Comparison of ENCODE assay signal across 12 mouse cellular contexts in genomic region chr17:34209680-34210079, GRCm38 (mm10). TPM values are rescaled to one million over a fixed set of nuclear protein-coding genes. Genes with fewer than 3 reads are reported as not detected.
DNase-seq lines count a peak whose midpoint lies in the region; ATAC-seq and TF ChIP-seq lines count a peak whose summit lies in the region.
"Had no signal": no experiment of that assay in that cellular context is flagged by ENCODE, and none has a peak within 500 bp of the region (broad histone marks: within the 10 kb centered on the region; RNA-seq: fewer than 3 reads in every experiment).

No protein-coding gene starts in this region.

- peak; percentile 61 for TF ChIP-seq CTCF in heart, adult 2 months (IDR thresholded peaks at IDR 0.05)
- peak; percentile 52 for TF ChIP-seq CTCF in lung, postnatal 0 days (IDR thresholded peaks at IDR 0.05)
- TF ChIP-seq CTCF in Patski (IDR thresholded peaks at IDR 0.05) = peak; percentile 72

- no peaks in the 10 kb centered on the region for H3K27me3 ChIP-seq in heart, adult 2 months (ENCODE audit: control insufficient read depth, insufficient read depth, low read length)
- H3K27me3 ChIP-seq in lung, postnatal 0 days (replicated peaks; ENCODE audit: insufficient read depth, low read length) = 0 out of 2 replicates have a peak, but pooled peaks cover 2% of the 10 kb centered on the region
- H3K27me3 ChIP-seq in Patski = no peaks in the 10 kb centered on the region
- peaks cover 95% of the 10 kb centered on the region for H3K27me3 ChIP-seq in embryonic facial prominence, embryonic 10.5 days (replicated peaks; ENCODE audit: low read depth, poor library complexity, severe bottlenecking)

- no peaks in the 10 kb centered on the region for H3K9me3 ChIP-seq in lung, postnatal 0 days (ENCODE audit: low read length)
- peaks cover 4% of the 10 kb centered on the region; the same call in 1 of the 2 replicates for H3K9me3 ChIP-seq in embryonic facial prominence, embryonic 10.5 days
- H3K9me3 ChIP-seq: stomach, embryonic 15.5 days had no signal

- no peak for ATAC-seq in lung, postnatal 0 days
- ATAC-seq in Patski = no peak
- no peak for ATAC-seq in granulocyte monocyte progenitor cell, adult 5-6 weeks (replicated peaks; ENCODE audit: poor library complexity, severe bottlenecking)
- ATAC-seq: inflammation-experienced regulatory T-cells, adult 6 months had no signal

- H3K4me3 ChIP-seq in heart, adult 2 months = no peak overlapping the region
- H3K4me3 ChIP-seq in lung, postnatal 0 days (ENCODE audit: low read depth, low read length) = no peak overlapping the region
- H3K4me3 ChIP-seq in embryonic facial prominence, embryonic 10.5 days = no peak overlapping the region
- H3K4me3 ChIP-seq: stomach, embryonic 15.5 days had no signal

- intact Hi-C loops in heart, adult 2 months (cut with DNase I) = no loop called here

- POLR2A ChIA-PET in Patski (lab: Charles Lee) = no interaction called here

- no peak overlapping the region for H3K9ac ChIP-seq in heart, adult 2 months (ENCODE audit: low read depth, low read length)
- H3K9ac ChIP-seq in lung, postnatal 0 days (replicated peaks; ENCODE audit: low read depth) = no peak overlapping the region
- H3K9ac ChIP-seq: stomach, embryonic 15.5 days had no signal

- H3K27ac ChIP-seq in heart, adult 2 months = no peak overlapping the region
- H3K27ac ChIP-seq in lung, postnatal 0 days (ENCODE audit: low read length) = no peak overlapping the region
- no peak overlapping the region for H3K27ac ChIP-seq in embryonic facial prominence, embryonic 10.5 days (replicated peaks)
- H3K27ac ChIP-seq: stomach, embryonic 15.5 days had no signal

- TF ChIP-seq EP300 in heart, adult 2 months (IDR thresholded peaks at IDR 0.05; ENCODE audit: insufficient read depth, low read depth, low read length) = no peak
- no peak for TF ChIP-seq EP300 in lung, postnatal 0 days (IDR thresholded peaks at IDR 0.05)

- H3K79me2 ChIP-seq in heart, adult 2 months (replicated peaks; ENCODE audit: control insufficient read depth, insufficient read depth, low read length) = no peaks in the 10 kb centered on the region

- DNase-seq in heart, adult 2 months = peak in 1 of 2 experiments; percentile 19
- DNase-seq in heart, adult 9 months (ENCODE audit: low spot score in 2 of 2) = no peak
- DNase-seq in lung, postnatal 0 days (ENCODE audit: low spot score) = no peak
- DNase-seq in lung, postnatal 36 days = no peak
- no peak for DNase-seq in Patski (ENCODE audit: low read depth, low spot score)
- peak; percentile 58 for DNase-seq in testis, postnatal 10 days (ENCODE audit: low spot score)
- no peak for DNase-seq in embryonic facial prominence, embryonic 10.5 days (ENCODE audit: low spot score)
- DNase-seq: lung, postnatal 14 days had no signal

- peaks cover 1% of the 10 kb centered on the region; the same call in 1 of the 2 replicates for H3K4me1 ChIP-seq in heart, adult 2 months (ENCODE audit: control insufficient read depth, insufficient read depth, low read length)
- H3K4me1 ChIP-seq in lung, postnatal 0 days (ENCODE audit: insufficient read depth, low read depth, low read length) = no peaks in the 10 kb centered on the region
- peaks cover 11% of the 10 kb centered on the region for H3K4me1 ChIP-seq in embryonic facial prominence, embryonic 10.5 days

- CTCF ChIA-PET in Patski (lab: Charles Lee) = interaction anchor here (1.1 to 1.5 kb wide), 2 partner anchors 9 to 23 kb away, joined by 4 to 5 read pairs; no protein-coding TSS in a partner anchor

- H3K36me3 ChIP-seq in heart, adult 2 months (ENCODE audit: control insufficient read depth, insufficient read depth, low read length) = peaks cover 5% of the 10 kb centered on the region; the same call in 1 of the 2 replicates
- H3K36me3 ChIP-seq in lung, postnatal 0 days (ENCODE audit: insufficient read depth, low read length) = 0 out of 2 replicates have a peak, but pooled peaks cover 3% of the 10 kb centered on the region
- H3K36me3 ChIP-seq in embryonic facial prominence, embryonic 10.5 days (replicated peaks) = no peaks in the 10 kb centered on the region
- H3K36me3 ChIP-seq: stomach, embryonic 15.5 days had no signal

- 46% methylated on average over 3 of the region's 3 CpGs for WGBS in heart, adult 2 months
- 41% methylated on average over 3 of the region's 3 CpGs for WGBS in lung, postnatal 0 days
- WGBS in embryonic facial prominence, embryonic 10.5 days = 45% methylated on average over 3 of the region's 3 CpGs

- in situ Hi-C loops in Patski (cut with MboI; ENCODE audit: low pct_unique_long_range_greater_than_20kb) = no loop called here

- H3K4me2 ChIP-seq in lung, postnatal 0 days (replicated peaks; ENCODE audit: low read depth, low read length) = no peak overlapping the region
- H3K4me2 ChIP-seq: stomach, embryonic 15.5 days had no signal

- TF ChIP-seq POLR2A in heart, adult 2 months (IDR thresholded peaks at IDR 0.05; ENCODE audit: insufficient read depth, low read depth, low read length) = no peak

RNA-seq across cellular contexts. Expression of gene Tap2, which starts 6.4 kb away (rescaled TPM):
- 10 to 100 TPM; 26.1 to 31.2 TPM for total RNA-seq in heart, adult 2 months (2021)
- polyA plus RNA-seq in heart, adult 2 months (2012; rRNA removed) = 25.0 and 26.5 TPM in 2 replicates
- polyA plus RNA-seq in lung, postnatal 0 days (2015; fragmentation: Nextera tagmentation; extraction: Ambion mirVana) = 23.9 and 26.1 TPM in 2 replicates
- 38.2 TPM for polyA plus RNA-seq in Patski (2021)
- 23.2 and 40.2 TPM in 2 replicates for total RNA-seq in granulocyte monocyte progenitor cell, adult 5-6 weeks (2014; fragmentation: Nextera tagmentation)
- total RNA-seq in granulocyte monocyte progenitor cell, adult 5-6 weeks (2017) = 62.7 and 69.6 TPM in 2 replicates
- polyA plus RNA-seq in embryonic facial prominence, embryonic 10.5 days (2016; fragmentation: Nextera tagmentation; extraction: Ambion mirVana) = 0.56 and 1.1 TPM in 2 replicates

RNA-seq across cellular contexts. Expression of gene Psmb8, which starts 12.2 kb away (rescaled TPM):
- 10 to 100 TPM; 12.3 to 18.9 TPM for total RNA-seq in heart, adult 2 months (2021)
- polyA plus RNA-seq in heart, adult 2 months (2012; rRNA removed) = 33.5 and 44.2 TPM in 2 replicates
- 54.9 and 58.6 TPM in 2 replicates for polyA plus RNA-seq in lung, postnatal 0 days (2015; fragmentation: Nextera tagmentation; extraction: Ambion mirVana)
- polyA plus RNA-seq in Patski (2021) = 18.7 TPM
- 391 and 417 TPM in 2 replicates for total RNA-seq in granulocyte monocyte progenitor cell, adult 5-6 weeks (2014; fragmentation: Nextera tagmentation)
- 462 and 464 TPM in 2 replicates for total RNA-seq in granulocyte monocyte progenitor cell, adult 5-6 weeks (2017)
- 1.3 and 1.7 TPM in 2 replicates for polyA plus RNA-seq in embryonic facial prominence, embryonic 10.5 days (2016; fragmentation: Nextera tagmentation; extraction: Ambion mirVana)

RNA-seq across cellular contexts. Expression of gene Psmb9, which starts 22.1 kb away (rescaled TPM):
- 10 to 100 TPM in 1 of 2 experiments, 1 to 10 TPM in 1; 6.9 to 13.5 TPM for total RNA-seq in heart, adult 2 months (2021)
- 16.0 and 20.5 TPM in 2 replicates for polyA plus RNA-seq in heart, adult 2 months (2012; rRNA removed)
- 16.4 and 17.1 TPM in 2 replicates for polyA plus RNA-seq in lung, postnatal 0 days (2015; fragmentation: Nextera tagmentation; extraction: Ambion mirVana)
- 1.3 TPM for polyA plus RNA-seq in Patski (2021)
- total RNA-seq in granulocyte monocyte progenitor cell, adult 5-6 weeks (2014; fragmentation: Nextera tagmentation) = 144 and 147 TPM in 2 replicates
- 103 and 141 TPM in 2 replicates for total RNA-seq in granulocyte monocyte progenitor cell, adult 5-6 weeks (2017)
- 0.57 and 0.93 TPM in 2 replicates for polyA plus RNA-seq in embryonic facial prominence, embryonic 10.5 days (2016; fragmentation: Nextera tagmentation; extraction: Ambion mirVana)

RNA-seq across cellular contexts. Expression of gene Tap1, which starts 22.3 kb away (rescaled TPM):
- total RNA-seq in heart, adult 2 months (2021) = 1 to 10 TPM; 3.4 to 7.2 TPM
- 10.9 and 11.7 TPM in 2 replicates for polyA plus RNA-seq in heart, adult 2 months (2012; rRNA removed)
- polyA plus RNA-seq in lung, postnatal 0 days (2015; fragmentation: Nextera tagmentation; extraction: Ambion mirVana) = 11.6 and 12.6 TPM in 2 replicates
- polyA plus RNA-seq in Patski (2021) = 7.0 TPM
- 45.4 and 60.7 TPM in 2 replicates for total RNA-seq in granulocyte monocyte progenitor cell, adult 5-6 weeks (2014; fragmentation: Nextera tagmentation)
- total RNA-seq in granulocyte monocyte progenitor cell, adult 5-6 weeks (2017) = 81.6 and 89.7 TPM in 2 replicates
- polyA plus RNA-seq in embryonic facial prominence, embryonic 10.5 days (2016; fragmentation: Nextera tagmentation; extraction: Ambion mirVana) = 2.8 and 2.9 TPM in 2 replicates

RNA-seq across cellular contexts. Expression of gene H2-Ob, which starts 29.0 kb away (rescaled TPM):
- 1 to 10 TPM in 1 of 2 experiments, under 1 TPM in 1; 0.55 to 1.0 TPM for total RNA-seq in heart, adult 2 months (2021)
- polyA plus RNA-seq in heart, adult 2 months (2012; rRNA removed) = 3.5 and 6.2 TPM in 2 replicates
- polyA plus RNA-seq in lung, postnatal 0 days (2015; fragmentation: Nextera tagmentation; extraction: Ambion mirVana) = 0.43 and 1.2 TPM in 2 replicates
- not detected for polyA plus RNA-seq in Patski (2021)
- 8.3 and 13.9 TPM in 2 replicates for total RNA-seq in granulocyte monocyte progenitor cell, adult 5-6 weeks (2014; fragmentation: Nextera tagmentation)
- 2.1 and 2.3 TPM in 2 replicates for total RNA-seq in granulocyte monocyte progenitor cell, adult 5-6 weeks (2017)
- not detected in 2 replicates for polyA plus RNA-seq in embryonic facial prominence, embryonic 10.5 days (2016; fragmentation: Nextera tagmentation; extraction: Ambion mirVana)
- polyA plus RNA-seq: forebrain, embryonic 11.5 days had no signal

Comparison
In these comparisons a context has a peak if more than half of its experiments do, and no peak if none do; other contexts are left out.
1. RNA of gene Tap2, which starts 6.4 kb away (polyA plus RNA-seq): 38.2 TPM in Patski (single experiment), 25.0 to 26.5 TPM in heart, adult 2 months and 23.9 to 26.1 TPM in lung, postnatal 0 days; 0.56 to 1.1 TPM in embryonic facial prominence, embryonic 10.5 days; every median in the first group is over 10 times any median in the second.
2. Peak in every context shown above with its lines, with median percentiles within 50 percentile points of each other: CTCF ChIP-seq.